Mouse (Mus musculus) right cerebral cortex, postnatal 14 days (tissue): Measurements from ENCODE around the gene Ehd2.
A peak's percentile ranks its signal among the peaks of the same experiment; 100 is the strongest.

Experiments used
- DNase-seq: peaks from one replicate; pipeline ENCODE4 v3.0.0; 2022

Ehd2 gene

DNA sequence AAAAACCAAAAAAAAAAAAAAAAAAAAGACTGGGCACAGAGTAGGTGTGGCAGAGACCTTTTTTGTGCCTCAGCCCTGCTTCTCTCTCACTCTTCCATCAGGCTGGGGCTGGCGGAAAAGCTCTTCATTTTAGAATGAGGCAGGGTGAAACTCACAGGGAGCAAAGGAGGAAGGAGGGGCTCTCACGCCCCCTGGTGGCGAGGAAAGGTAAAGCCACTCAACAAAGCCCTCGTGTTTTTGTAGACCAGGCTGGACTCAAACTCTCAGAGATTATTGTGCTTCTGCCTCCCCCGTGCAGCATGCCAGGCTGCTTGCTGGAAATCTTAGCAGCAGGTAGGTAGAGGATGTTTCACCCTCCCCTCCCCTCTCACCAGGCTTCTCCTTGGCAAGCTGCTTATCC is 7.3 kb upstream of the Ehd2 start:
- DNase-seq, result peak; percentile 65

DNA sequence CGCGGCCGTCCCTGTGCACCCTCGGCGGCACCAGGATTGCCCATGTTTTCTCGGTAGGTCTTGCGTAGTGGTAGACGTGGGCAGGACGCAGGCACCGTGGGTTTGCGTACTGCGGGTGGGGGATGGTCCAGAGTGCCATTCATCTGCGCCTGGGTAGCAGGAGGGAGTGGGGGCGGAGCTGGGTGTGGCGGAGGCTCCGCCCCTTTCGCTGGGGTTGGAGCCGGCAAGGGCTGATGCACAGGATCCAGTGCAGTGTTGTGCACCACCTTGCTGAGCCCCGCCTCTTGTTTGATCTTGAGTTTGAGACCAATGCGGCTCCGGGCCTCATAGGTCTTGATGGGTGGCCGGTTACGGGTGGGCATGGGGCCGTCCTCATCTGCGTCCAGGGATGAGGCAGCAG is 4.9 kb upstream of the Ehd2 start:
- no peak for DNase-seq

DNA sequence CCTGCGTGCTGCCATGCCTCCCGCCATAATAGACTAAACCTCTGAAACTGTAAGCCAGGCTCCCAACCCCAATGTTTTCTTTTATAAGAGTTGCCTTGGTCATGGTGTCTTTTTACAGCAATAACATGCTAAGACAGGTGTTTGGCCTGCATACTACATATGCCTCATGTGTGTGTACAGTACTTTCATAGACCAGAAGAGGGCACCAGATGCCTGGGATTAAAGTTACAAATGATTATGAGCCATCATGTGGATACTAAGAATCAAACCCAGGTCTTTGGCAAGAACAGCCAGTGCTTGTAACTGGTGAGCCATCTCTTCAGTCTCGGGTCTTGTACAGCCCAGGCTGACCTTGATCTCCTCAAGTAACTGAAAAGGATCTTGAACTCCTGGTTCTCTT is 2.3 kb upstream of the Ehd2 start:
- no peak for DNase-seq

DNA sequence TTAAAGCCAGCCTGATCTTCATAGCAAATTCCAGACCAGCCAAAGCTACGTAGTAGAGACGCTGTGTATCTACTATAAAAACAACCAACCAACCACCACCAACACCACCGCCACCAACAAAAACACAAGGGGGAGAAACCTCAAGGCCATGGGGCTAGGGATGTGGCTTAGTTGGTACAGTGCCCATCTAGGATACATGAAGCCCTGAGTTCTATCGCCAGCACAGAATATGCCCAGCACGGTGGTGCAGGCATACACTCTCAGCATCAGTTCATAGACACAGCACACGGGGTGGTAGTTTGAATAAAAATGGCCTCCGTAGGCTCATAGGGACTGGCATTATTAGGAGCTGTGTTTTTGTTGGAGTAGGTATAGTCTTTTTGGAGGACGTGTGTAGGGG is 955 bp upstream of the Ehd2 start:
- no peak for DNase-seq

DNA sequence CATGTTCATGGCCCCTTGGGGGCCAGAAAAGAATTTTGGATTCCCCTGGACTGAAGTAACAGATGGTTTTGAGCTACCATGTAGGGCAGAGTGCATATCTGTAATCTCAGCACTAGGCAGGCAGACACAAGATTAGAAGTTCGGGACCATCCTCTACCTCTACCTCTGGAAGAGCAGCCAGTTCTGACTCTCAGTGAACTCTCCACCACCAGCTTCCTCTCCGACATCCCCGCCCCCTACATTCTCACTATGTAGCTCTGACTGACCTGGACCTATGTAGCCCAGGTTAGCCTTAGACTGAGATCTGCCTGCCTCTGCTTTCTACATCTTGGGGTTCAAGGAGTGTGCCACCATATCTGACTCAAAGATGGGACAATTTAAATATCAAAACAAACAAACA is 878 bp downstream of the Ehd2 start:
- no peak for DNase-seq

DNA sequence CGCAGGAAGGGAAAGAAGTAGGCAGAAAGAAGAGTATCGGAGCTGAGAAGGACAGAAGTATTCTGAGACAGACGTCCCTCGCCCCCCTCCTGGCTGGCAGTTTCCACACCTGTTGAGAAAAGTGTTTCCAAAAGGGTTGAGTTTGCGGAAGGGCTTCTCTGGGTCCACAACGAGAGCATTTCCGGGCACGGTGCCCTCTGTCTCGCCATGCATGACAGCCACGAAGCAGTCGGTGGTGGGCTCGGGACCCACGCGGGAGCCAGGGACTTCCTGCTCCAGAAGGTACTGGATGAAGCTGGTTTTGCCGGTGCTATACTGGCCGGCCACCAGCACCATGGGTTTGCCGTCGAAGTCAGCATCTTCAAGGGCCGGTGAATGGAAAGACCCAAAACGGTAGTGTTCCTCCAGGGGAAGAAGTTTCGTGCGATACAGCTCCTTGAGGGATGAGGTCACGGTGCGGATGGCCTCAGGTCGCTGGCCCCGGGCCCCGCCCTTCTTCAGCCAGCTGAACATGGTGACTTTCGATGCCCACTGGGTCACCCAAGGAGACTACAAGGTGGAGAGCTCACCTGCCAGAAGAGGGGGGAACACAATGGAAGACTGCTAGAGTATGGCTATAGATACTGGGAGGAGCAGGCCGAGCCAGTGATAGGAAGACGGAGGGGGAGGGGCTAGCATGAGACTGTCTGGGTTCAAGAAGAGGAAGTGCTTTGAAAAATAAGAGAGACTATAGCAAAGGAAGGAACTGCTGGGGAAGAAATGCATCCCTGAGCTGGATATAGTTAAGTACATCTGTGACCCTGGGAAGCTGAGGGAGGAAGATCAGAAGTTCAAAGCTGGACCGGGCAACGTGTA is 3.3 kb downstream of the Ehd2 start:
- DNase-seq, result no peak

DNA sequence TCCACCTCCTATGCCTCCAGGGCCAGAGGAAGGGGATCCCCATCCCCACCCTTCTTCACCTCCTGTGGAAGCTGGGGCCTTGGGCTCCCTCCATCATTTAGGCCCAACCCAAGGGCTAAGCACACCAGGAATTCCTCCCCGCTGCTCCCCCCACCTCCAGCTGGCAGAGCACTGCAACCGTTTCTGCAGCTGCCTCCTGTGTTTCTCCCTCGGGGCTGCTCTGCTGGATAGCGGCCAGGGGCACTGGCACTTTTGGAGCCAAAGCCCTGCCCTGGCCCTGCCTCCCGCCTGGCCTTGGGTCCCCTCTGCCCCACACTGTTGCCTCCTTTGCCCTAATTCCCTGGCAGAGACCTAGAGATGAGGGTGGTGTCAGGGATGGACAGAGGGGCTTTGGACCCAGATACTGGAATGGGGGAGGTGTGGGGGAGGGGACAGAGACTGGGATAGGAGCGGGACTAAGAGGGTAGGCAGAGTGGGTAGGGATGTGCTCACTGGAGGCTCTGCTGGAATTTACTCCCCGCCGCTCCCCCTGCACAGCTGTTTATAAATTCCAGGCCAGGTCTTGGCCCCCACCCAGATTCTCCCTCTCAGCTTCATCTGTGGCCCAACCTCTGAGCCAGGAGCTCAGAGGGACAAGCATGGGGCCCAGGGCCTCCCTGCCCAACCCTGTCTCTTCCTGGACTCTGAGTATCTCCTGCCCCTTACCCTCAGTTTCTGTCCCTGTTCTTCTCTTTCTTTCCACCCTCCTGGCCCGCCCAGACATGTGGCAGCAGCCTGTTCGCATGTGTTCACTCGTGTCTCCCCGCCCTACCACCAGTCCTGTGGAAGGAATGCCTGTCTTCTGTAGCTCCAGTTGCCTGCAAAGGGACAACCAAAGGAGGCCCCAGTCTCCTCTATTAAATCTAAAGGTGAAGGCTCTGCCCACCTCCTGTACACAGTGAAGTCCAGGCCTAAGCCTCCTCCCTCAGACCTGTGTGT is 4.8 kb downstream of the Ehd2 start:
- peak; percentile 69 for DNase-seq

DNA sequence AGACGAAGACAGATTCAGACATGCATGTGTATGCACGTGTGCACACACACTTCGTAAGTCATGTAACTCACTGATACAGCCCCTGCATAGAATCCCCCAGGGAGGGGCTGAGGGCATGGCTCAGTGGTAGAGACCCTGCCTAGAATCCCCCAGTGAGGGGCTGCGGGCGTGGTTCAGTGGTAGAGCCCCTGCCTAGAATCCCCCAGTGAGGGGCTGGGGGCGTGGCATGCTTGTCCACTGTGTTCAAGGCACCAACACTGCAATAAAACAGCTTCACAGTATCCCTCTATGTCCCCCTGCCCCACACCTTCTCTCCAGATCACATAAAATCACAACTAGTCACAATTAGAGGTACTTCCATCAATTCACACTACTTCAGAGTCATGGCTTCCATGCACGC is 5.6 kb downstream of the Ehd2 start:
- no peak for DNase-seq

DNA sequence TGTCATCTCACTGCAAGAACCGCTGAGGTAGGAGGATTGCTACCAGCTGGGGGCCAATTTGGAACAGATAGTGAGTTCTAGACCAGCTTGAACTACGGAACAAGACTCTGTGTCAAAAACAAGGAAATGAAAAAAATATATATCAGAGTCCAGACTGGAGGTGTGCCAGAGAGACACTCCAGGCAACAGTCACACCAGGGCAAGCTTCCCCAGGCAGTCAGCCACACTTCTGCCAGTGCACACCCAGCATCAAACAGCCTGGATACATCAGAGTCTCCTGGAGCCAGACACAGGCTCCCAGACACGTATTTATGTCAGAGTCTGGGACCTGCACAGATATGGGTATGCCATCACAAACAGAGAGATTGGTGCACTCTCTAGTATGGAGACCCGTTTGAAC is 6.1 kb downstream of the Ehd2 start:
- DNase-seq, result no peak

DNA sequence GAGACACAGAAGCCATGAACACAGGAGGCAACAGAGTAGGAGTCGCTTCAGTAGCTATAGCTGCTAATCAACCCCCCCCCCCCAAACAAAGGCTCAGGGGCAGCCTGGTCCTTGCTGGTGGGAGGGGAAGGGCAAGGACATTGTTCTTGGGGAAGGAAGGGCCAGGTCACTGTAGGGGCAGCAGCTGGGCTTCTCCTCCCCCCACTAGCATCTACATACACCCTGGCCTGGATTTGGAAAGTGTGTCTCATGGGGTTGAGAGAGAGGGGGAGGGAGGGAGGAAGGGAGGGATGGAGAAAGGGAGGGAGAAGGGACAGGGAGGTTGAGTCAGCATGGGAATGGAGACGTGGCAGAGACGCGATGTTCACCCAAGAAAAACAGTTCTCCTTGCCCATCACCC is 6.7 kb downstream of the Ehd2 start:
- no peak for DNase-seq

DNA sequence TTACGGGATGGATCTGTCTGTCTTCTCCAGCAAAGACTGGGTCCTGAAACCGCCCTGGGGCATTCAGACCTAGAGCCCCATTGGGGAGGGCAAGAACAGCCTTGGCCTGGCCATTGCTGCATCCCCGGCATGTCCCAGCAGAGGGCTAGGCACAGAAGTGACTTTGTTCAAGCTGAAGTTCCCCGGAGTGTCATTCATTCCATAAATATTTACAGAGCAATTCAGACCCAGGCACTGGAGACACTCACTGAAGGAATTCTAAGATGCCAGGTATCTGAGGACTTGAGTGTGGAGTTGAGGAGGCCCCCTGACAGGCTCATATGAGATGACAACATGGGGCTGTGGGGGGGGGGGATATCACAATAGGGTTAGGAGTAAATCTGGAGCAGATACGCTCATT is 11.2 kb downstream of the Ehd2 start:
- DNase-seq, result no peak

DNA sequence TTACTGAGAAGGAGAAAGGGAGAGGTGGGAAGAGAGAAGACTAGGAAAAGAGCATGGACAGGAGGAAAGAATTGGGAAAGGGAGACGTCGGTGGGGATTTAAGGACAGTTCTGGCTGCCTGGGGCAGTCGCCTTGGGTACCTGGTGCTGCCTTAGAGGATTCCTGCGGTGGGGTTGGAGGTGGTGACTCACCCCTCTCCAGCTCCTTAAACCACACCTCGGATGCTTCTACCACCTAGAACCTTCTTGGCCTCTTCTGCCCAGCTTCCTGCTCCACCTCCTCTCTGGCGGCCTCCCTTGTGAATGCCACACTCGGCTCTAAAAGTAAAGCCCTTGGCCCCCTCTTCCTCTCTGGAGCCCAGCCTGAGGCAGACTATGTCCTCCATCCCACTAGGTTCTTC is 11.9 kb downstream of the Ehd2 start:
- no peak for DNase-seq

DNA sequence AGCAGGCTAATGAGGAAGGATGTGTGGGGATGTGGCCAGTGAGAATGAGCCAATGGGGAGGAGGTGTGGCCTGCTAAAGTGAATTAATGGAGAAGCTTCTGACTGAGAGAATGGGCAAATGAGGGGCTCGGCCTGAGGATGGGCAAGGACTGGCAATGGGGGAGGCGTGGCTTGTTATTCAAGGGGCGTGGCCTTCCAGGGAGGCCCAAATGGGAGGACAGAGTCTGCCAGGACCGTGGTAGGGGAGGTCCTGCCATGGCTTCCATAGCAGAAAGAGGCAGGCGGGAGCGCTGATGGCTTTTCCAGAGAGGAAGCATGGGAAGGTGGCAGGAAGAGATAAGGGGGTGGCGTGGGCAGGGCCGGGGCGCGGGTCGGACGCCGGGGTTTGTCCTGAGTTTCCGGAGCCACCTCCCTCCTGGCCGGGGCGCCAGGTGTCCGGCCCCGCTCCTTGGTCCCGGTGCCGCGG is 12.4 kb downstream of the Ehd2 start:
- DNase-seq, result no peak

DNA sequence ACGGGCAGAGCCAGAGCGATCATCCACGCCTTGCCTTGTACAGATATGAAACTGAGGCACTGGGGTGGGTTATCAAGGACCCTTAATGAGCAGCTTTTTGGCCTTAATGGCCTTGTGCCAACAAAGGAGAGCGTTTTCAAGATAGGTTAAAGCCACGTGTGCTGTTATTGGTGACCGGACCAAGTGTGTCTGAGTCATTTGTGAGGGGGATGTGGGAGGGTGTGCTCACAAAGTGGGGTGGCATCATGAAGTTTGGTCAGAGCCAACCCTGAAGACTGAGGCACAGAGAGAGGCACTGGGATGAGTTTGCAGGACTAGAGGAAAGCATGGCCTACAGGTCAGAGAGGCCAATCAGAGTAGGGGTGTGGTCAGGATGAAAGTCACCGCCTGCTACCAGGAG is 12.9 kb downstream of the Ehd2 start:
- DNase-seq, result no peak

DNA sequence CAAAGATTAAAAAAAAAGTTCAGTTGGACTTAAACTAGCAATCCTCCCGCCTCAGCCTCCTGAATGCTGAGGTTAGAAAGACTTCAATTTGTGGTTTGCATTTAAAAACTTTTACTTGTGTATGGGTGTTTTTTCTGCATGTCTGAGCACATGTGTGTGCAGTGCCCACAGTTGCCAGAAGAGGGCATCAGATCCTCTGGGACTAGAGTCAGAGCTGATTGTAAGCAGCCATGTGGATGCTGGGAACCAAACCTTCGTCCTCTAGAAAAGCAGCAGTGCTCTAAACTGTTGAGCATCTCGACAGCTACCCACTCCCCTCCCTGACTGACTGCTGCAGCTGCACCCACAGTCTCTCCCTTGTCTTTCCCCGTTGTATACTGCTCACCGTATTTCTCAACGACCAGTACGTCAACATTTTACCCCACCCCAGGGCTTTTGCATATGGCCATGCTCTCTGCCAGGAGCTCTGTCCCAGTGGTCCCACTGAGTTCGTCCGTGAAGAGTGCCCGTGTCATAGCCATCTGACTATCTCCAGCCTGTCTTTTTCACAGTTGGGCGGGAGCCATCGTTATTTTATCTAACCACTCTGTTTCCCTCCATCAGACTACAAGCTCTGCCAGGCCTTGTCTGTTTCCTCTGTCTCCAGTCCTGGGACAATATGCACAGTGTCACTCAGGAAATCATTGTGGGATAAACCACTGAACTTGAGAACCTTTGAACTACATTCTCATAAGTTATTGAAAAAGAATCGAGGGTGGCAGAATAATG is 13.9 kb downstream of the Ehd2 start:
- no peak for DNase-seq

DNA sequence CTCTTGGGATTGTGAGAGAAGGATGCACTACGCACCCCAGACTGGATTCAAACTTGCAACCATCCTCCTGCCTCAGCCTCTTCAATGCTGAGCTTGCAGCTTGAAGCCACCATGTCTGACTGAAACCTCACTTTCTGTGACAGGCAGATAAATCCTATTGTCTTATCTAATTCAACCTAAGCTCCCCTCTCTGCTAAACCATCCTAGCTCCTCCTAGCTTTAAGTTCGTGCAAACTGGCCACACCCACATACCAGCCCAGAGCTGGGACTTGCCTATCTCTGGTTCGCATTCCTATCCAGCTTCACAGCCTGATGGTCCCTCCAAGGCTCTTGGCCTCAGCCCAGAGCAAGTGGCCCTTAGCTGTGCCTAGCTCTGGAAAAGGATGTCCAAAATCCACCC is 15.0 kb downstream of the Ehd2 start:
- no peak for DNase-seq

DNA sequence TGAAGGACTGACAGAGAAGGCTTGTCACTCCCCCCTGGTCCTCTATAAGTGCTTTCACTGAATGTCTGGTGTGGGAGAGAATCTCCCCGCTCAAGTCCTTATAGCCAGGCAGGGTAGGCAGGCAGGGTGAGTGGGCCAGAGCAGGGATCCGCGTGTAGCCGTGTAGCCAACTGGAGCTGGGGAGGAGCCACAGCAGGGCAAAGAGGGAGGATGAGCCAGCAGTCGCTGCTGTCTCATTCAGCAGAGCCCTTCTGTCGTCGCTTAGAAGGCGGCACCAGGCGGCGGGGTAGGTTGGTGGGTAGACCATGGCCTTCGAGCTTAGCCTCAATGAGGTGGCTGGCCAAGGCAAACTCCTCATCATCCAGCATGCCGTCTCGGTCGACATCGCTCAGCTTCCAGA is 17.4 kb downstream of the Ehd2 start:
- DNase-seq, result no peak

DNA sequence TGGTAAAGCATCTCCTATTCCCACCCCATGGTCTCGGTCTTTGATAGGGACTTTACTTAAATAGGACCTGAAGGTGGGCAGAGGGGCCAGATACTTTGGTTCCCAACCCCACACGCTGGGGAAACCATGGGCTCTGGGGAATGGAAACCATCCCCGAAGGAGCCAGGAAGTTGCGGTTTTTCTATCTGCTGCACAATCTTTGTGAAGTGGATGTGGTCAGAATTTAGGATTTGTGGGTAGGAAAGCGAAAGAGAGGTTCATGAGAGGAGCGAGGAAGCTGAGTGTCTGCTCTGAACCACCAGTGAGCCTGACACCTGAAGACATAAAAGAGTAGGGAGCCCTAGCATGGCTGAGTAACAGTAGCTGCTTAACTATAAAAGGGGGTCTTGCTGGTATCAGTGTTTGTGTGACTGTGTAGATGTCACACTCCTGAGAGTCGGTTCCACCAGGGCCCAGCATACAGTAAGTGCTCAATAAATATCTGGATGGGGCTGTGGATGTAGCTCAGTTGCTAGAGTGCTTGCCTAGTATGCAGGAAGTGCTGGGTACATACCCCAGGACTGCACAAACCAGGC is 18.1 kb downstream of the Ehd2 start:
- no peak for DNase-seq

DNA sequence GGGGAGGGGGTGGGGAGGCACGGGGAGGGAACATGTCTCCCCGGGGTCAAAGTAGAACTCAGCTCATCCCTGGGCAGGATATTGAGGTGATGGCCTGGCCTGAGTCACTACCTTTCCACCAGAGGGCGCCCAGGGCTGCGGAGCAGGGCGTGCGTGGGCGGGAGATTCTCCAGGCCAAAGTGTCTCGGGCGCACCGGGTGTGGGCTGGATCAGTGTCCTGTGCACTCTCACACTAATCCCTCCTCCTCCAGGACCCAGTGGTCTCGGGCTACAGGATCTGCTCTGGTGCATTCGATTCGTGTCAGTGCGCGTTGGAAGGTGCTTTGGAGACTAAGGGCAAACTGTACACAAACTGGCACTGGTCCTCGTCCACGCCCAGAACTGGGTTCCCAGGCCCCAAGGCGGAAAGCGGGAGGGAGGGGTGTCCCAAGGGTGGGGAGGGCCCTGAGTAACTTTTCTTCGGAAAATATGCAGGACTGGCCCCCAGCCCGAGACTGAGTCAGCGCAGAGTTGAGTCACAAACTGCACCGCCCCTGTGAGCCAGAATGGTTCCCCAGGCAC is 18.9 kb downstream of the Ehd2 start:
- DNase-seq, result peak; percentile 76

DNA sequence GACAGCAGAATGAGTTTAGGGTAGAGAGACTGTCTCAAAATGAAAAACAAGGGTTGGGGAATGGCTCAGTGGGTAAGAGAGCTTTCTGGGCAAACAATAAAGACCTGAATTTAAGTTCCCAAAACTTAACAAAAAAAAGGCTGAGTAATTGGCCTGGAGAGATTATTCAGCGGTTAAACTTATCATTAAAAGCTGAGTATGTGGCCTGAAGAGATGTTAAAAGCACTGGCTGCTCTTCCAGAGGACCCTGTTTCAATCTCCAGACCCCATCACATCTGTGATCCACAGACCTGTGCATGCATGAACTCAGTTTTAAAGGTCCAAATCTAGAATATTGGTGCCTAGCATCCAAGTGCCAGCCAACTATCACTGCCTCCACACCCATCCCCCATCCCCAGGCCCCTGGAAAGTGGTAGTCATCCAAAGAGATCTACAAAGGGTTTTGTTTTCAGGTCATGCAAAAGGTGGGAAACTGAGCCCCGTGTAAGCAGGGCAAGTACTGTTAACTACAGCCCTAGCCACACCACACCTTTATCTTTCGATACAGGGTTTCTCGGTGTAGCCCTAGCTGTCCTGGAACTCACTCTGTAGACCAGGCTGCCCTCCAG is 19.6 kb downstream of the Ehd2 start:
- DNase-seq, result no peak

DNA sequence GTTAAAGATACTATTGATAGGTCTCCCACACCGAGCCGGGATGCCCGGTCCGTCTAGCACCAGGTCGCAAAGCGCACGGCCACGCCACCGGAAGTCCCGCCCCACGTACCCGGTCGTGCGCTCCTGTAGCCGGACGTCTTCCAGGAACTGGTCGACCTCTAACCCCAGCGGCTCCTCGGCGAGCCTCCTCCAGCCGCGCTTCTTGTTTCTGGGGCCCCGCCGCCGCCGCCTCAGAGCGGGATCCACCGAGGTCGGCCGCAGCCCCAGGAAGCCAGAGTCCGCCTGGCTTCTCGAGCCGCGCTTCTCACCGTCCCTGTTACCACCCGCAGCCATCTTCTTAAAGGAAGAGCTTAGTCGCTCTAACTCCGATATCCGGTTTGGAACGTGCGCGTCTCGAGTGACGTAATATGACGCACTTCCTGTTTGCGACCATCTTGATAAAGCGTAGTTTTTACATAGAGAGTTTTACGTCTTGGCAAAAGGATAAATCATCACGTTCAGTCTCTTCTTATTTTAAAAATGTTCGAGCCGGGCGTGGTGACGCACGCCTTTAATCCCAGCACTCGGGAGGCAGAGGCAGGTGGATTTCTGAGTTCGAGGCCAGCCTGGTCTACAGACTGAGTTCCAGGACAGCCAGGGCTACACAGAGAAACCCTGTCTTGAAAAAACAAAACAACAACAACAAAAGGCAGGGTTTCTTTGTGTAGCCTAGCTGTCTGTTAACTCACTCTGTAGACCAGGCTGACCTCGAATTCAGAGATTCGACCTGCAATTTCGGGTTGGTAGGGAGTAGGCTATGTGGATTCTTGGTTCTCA is 21.4 kb downstream of the Ehd2 start, which contains the start of gene Nop53:
Gene Nop53, minus strand, starts transcription at position 354 of the 816 bp plus-strand sequence.
- peak; percentile 88 for DNase-seq
